Mouse (Mus musculus) splenic B cell, adult 2 months (primary cell): ENCODE results near the gene Spib.
A peak's percentile ranks its signal among the peaks of the same experiment; 100 is the strongest.

ENCODE experiments used
- DNase-seq: peaks from one replicate; pipeline ENCODE4 v3.0.0-alpha.2; 2011; ENCODE audit warnings: low read depth, low spot score
- H3K27me3 ChIP-seq: 2 replicates; pipeline ENCODE4 v1.6.1; 2012; ENCODE audit warnings: mild to moderate bottlenecking, low read length, moderate library complexity, mixed read lengths; ENCODE audit not compliant: control insufficient read depth, poor library complexity, insufficient read depth, severe bottlenecking
- H3K36me3 ChIP-seq: 2 replicates; pipeline ENCODE4 v1.6.1; 2012; ENCODE audit warnings: mild to moderate bottlenecking, low read length, moderate library complexity, mixed read lengths; ENCODE audit not compliant: control insufficient read depth, poor library complexity, insufficient read depth, severe bottlenecking

The Spib gene

DNA sequence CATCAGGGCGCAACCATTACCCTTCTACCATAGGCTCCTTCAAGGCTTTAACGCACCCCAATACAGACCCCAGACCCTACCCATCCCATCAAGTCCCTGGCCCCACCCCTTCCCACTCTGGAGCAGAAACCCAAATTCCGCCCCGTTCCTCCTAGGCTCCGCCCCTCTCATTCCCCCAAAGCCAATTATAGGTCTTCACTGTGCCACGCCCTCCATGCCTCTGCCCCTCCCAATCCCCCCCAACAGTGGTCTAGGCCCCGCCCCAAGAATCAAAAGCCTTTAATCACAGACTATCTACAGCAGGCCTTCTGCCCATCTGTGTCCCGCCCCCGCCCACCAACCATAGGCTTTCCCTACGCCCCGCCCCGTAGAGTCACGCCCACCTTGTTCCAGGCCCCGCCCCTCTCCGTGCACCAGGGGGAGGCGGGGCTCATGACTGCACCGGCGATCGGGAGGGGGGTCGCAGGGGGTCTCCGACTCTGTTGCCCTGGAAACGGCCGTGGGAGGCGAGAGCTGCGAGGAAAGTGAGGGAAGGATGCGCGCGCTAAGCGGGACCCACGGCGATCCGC lies 21.4 kb upstream of the Spib start:
- H3K27me3 ChIP-seq: no peaks in the 10 kb centered on the region
- peak; percentile 90 for DNase-seq
- peaks cover 18% of the 10 kb centered on the region for H3K36me3 ChIP-seq

DNA sequence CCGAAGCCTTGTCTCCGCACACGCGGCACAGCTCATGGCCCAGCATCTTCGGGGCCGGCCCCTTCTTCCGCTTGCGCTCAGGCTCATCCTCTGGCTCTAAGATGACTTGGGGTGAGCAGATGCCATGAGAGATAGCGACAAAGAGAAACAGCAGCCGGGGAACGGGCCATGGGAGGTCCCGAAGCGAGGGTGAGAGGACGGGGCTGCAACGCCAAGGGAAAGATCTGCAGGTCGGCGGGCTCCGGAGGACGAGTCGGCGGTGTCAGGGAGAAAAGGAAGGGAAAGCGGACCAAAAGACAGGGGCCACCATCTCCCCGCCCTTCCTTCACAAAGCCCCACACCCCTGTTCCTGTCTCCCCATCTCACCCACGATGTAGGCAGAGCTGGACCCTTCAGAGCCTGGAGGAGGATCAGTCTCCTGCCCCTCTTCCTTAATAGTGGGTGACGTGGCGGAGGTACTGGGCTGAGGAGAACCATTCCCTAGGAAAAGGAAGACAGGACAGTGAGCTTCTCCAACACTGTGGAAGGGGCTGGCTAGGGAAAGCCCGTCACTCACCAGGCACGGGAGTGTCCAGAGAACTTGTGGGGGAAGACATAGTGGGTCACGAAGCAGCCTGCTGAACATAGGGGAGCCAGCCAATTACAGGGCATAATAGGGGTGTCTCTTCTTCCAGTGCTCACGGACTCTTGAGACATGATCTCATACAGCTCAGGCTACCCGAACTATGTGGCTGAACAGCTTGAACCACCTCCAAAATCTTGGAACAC lies 20.5 kb upstream of the Spib start:
- no peaks in the 10 kb centered on the region for H3K27me3 ChIP-seq
- peaks cover 18% of the 10 kb centered on the region for H3K36me3 ChIP-seq

DNA sequence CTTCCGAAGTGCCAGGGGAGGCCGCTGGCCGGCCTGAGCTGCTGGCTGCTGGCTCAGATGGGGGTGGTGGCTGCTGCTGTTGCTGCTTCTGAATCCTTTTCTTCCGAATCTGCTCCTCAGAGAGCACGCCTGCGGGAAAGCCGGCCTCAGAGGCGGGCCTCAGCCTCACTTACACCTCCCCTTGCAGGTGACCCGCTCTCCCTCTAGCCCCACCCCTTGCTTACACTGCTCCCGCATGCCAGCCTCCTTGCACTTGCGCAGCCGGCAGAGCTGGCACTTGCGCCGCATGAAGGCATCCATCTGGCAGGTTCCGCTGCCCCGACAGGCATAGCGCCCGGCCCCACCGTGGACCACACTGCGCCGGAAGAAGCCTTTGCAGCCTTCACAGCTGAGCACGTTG lies 19.9 kb upstream of the Spib start:
- no peak for DNase-seq
- Histone ChIP-seq H3K36me3 (peaks cover 18% of the 10 kb centered on the region), H3K27me3 (no peaks in the 10 kb centered on the region)

More for the DNA sequence above, 20.5 kb upstream of the Spib start:
- DNase-seq: no peak

DNA sequence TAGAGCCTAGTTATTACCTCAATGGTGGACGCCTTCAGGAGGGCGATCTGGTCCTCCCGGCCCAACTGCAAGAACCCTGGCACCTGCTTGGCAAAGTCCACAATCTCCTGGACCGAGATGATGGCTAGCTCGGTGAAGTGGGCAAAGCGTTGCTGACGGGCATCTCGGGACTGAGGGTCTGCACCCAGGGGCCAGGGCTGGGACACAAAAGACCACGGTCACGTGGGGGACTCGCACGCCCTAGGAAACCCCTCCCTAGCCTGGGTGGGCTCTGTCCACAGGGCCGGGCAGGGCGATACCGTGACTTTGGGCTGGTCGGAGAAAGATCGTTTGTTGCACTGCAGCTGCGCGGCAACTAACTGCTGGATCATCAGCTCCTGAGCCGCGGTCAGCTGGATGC lies 19.4 kb upstream of the Spib start:
- H3K27me3 ChIP-seq: no peaks in the 10 kb centered on the region
- no peak for DNase-seq
- H3K36me3 ChIP-seq: peaks cover 18% of the 10 kb centered on the region

DNA sequence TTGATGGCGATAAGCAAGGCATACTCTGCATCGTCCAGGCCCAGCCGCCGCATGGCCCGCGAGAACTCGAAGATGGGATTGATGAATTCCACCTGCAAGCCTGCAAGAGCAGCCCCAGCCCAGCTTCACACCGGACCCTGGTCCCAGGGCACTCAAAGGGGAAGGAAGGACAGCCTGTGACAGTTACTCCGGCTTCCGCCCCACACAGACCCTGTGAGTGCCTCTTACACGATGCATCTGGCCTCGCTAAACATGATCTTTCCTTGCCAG lies 18.5 kb upstream of the Spib start:
- DNase-seq: no peak
- H3K36me3 ChIP-seq: peaks cover 18% of the 10 kb centered on the region
- H3K27me3 ChIP-seq: no peaks in the 10 kb centered on the region

DNA sequence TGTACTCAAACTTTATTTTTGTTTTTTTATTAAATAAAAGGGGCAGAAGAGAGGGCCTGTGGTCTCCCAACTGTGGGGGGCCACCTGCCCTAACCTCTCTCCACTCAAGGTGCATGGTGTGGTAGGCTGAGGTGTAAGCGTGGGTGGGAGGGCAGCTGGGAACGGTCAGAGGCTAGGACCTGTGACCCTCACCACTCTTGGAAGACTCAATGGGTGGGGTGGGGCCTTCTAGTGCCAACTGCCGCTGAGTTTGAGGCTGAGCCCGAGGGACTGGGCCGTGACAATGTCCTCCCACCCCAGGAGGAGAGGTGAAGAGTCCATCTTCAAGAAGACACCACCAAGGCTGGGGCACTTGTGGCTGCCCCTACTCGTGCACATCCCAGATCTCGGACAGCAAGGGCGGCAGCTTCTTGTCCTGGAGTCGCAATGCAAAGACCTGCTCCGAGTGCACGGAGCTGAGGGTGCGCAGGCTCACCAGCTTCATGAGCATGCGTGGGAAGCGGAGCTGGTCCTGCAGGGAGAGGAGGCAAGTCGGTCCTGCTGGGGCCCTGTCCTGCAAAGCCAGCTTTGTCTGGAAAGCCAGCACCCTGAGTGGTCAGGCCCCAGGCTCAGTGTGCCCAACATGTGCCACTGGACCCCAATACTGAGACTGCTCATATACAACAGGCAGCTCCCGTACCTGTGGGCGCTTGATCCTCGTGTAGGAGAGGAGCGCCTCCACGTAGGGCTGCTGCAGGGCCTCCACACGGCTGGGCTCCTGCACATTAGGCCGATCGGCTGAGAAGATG lies 17.9 kb upstream of the Spib start:
- peak; percentile 15 for DNase-seq
- H3K36me3 ChIP-seq: peaks cover 18% of the 10 kb centered on the region
- H3K27me3 ChIP-seq: no peaks in the 10 kb centered on the region

DNA sequence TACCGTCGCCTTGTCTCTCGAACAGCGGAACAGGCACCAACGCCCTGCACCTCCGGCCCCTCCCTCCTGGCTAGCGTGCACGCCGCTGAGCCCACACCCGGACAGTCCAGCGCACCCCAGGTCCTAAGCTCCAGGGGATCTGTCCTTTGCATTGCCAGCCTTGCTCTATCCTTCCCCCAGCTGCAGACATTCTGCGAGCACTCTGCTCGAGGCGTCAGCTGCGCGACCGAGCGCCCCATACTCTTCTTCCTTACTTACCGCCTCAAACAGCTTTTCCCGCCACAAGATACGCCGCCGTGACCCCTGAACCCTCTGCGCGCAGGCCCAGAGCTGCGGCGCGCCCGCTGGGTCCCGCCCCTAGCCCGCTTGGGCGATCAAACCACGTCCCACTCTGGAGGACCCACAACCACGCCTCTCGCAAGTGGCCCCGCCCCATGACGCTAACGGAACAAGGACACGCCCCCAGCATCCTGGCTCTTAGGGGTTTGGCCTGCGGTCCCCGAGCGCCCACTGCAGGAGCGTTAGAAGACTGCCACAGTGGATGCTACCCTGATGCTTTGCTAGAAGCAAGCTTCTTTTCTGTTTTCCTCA lies 16.7 kb upstream of the Spib start, which contains the start of gene Pold1:
Gene Pold1 (minus strand): TSS at position 353 of the 591 bp plus-strand sequence.
- H3K36me3 ChIP-seq: peaks cover 18% of the 10 kb centered on the region
- DNase-seq: peak; percentile 100
- no peaks in the 10 kb centered on the region for H3K27me3 ChIP-seq

DNA sequence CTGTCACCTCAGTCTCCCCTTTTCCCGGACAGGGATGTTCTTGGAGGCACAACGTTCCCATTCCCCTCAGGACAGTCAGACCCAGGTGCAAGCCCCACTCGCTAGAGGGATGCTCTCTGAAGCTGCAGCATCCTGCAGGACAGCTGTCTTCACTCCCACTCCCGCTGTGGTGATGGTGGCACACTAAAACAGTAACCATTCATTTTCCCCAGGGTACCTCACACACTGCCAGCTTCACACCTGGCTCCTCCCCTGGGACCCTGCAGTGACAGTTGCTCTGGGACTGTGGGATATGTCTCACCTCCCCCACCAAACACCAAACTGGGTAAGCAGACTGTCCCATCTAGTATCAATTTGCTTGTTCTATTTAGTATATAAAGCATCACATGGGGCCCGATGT lies 15.9 kb upstream of the Spib start:
- peaks cover 18% of the 10 kb centered on the region for H3K36me3 ChIP-seq
- peak; percentile 57 for DNase-seq
- H3K27me3 ChIP-seq: no peaks in the 10 kb centered on the region

DNA sequence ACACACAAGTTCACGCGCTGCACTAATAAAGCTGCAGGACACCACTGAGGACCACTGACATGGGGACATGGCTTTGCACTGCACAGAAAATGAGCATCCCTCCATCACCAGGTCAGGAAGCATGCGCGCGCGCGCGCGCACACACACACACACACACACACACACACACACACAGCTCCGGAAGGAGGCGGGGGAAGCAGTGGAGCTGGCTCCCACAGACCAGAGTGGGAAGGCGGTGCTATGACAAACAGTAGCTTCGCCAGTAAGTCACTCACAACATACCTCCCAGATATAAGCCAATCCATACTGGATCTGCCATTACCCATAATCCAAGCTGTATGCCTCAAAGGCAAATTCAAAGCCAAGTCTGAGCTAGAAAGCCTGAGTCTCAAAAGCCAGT lies 15.2 kb upstream of the Spib start:
- H3K27me3 ChIP-seq: no peaks in the 10 kb centered on the region
- peaks cover 19% of the 10 kb centered on the region for H3K36me3 ChIP-seq
- DNase-seq: peak; percentile 62

DNA sequence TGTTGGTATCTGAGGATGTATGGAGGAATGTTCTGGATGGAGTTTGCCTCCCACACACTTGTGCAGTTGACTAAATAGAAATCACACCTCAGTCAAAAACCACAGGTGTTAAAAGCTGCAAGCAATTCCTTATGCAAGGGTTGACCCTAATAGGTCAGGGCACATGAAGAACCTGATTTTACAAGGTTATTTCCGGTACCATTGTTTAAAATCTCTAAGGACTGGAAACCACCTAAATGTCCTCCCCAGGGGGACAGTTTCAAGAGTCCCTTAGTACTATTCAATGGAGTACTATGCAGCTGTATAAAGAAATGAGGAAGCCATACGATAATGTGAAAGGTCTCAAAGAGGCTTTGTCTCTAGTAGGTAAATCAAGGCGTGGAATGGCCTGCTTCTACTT lies 14.4 kb upstream of the Spib start:
- DNase-seq: peak; percentile 74
- no peaks in the 10 kb centered on the region for H3K27me3 ChIP-seq
- peaks cover 19% of the 10 kb centered on the region for H3K36me3 ChIP-seq

DNA sequence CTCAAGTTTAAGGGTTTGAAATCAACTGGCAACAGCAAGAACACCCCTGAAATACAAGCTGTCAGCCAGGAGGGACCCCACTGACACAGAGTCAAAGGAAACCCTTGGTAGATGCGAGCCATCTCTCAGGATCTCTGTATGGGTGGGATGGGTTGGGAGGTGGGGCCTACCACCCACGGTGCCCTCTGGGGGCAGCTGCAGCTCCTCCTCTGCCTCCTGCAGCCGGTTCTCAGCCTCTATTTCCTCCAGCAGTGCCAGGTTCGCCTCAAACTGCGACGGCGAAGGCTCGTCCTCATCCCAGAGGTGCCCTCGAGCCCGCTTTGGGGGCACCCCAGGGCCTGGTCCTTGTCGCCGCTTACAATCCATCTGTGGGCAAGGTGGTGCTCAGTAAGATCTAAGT lies 11.2 kb upstream of the Spib start:
- peaks cover 19% of the 10 kb centered on the region for H3K36me3 ChIP-seq

DNA sequence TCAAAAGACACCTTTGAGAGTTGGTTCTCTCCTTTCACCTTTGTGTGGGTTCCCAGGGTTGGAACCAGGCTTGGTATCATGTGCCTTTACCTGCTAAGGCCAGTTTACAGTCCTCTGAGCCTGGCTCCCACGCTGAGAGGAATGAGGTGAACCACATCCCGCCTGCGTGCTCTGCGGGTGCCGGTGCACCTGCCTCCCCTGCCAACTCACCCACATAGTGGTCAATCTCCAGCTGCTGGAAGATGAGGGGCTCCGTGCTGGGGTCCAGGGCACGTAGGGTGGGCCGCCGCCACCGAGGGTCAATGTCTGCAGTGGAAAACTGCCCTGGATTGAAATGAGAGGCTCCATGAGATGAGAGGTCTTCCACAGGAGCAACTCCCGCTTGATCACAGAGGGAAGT lies 10.7 kb upstream of the Spib start:
- no peaks in the 10 kb centered on the region for H3K27me3 ChIP-seq
- no peak for DNase-seq
- peaks cover 22% of the 10 kb centered on the region for H3K36me3 ChIP-seq

More for the DNA sequence above, 11.2 kb upstream of the Spib start:
- no peaks in the 10 kb centered on the region for H3K27me3 ChIP-seq
- DNase-seq: no peak

DNA sequence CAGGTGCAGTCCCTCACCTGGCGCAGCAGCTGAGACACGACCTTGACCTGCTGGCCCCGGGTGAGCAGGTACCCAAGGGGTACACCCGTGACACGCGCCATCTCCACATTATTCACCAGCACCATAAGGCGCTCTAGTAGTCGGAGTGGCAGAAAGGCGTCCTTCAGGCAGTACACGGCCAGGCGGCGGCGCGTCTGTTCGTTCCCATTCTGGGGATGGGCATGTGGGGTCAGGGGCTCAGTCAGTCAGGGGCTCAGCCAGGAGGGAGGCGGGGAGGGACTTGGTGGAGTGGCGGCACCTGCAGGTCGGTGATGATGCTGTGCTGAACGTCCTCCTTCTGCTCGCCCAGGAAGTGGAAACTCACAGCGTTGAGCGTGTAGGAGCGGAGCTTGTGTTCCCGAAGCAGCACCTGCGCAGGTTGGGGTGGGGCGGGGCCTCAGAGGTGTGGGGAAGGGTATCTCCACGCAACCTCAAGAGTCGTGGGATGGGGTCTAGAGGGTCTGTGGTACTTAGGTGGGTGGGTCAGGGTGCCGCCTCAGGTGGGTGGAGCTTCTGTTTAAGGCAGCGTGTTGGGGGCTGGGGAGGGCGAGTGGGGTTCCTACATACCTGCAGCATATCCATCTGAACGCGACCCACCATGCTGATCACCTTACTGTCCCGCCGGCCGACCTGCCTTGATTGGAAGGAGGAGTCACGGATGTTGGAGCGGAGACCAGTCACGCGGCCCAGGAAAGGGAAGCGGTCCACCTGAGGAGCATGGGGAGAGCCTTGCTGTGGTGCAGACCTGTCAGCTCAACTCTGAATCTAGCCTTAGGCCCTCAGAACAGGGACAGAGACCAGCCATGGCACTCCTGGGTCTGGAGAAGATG lies 7.1 kb upstream of the Spib start:
- DNase-seq: no peak
- Histone ChIP-seq H3K36me3 (peaks cover 30% of the 10 kb centered on the region), H3K27me3 (no peaks in the 10 kb centered on the region)

DNA sequence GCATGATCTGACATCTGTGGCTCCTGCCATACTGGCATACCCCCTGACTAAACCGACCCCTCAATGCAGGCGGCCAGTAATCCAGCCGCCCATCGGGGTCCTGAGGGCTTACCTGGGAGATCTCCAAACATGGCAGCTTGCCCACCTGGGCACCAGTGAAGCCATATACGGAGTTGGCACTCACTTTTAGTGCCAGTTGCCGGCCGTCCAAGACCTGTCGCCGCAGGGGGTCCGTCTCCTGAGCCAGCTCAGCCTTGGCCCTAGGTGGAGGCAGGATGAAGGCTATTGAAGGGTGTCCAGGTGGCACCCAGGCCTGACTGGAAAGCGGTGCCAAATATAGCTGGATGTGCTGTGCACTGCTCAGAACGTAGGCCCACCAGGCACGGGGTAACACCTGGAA lies 5.6 kb upstream of the Spib start:
- Histone ChIP-seq H3K27me3 (no peaks in the 10 kb centered on the region), H3K36me3 (peaks cover 28% of the 10 kb centered on the region)
- DNase-seq: no peak
